Mouse (Mus musculus): Measurements from ENCODE around the gene Acvrl1. TPM values are rescaled to one million over a fixed set of nuclear protein-coding genes. Genes with fewer than 3 reads are reported as not detected.

Acvrl1 gene
- polyA plus RNA-seq, 1 experiment from 2014 or later, result 15.6 TPM

GRCm38 (mm10) chr15:101163854-101164253 lies 35.5 kb downstream of the Acvrl1 start:
- no peak overlapping the region; the same call in 1 of the 2 replicates for H3K4me2 ChIP-seq (replicated peaks; ENCODE audit: low read depth, low read length)
- H3K36me3 ChIP-seq (ENCODE audit: control insufficient read depth, insufficient read depth, low read length), result no peaks in the 10 kb centered on the region
- H3K4me1 ChIP-seq (ENCODE audit: control insufficient read depth, insufficient read depth, low read length), result peaks cover 28% of the 10 kb centered on the region
- ATAC-seq (ENCODE audit: insufficient number of reproducible peaks, insufficient read depth, low FRiP score, low read depth), result no peak
- H3K9ac ChIP-seq (replicated peaks; ENCODE audit: low read depth, low read length), result no peak overlapping the region
- H3K4me3 ChIP-seq (ENCODE audit: low read depth, low read length), result no peak overlapping the region
- H3K27me3 ChIP-seq (ENCODE audit: control insufficient read depth, insufficient read depth, low read length), result no peaks in the 10 kb centered on the region
- 58% methylated on average over 5 of the region's 5 CpGs for WGBS
- peak overlapping the region; percentile 66 for H3K27ac ChIP-seq (ENCODE audit: low read length)
- no peaks in the 10 kb centered on the region for H3K9me3 ChIP-seq (ENCODE audit: control insufficient read depth, low read depth, low read length)

- no peaks in the 10 kb centered on the region for H3K27me3 ChIP-seq (ENCODE audit: control insufficient read depth, insufficient read depth, low read length)
- H3K4me2 ChIP-seq (replicated peaks; ENCODE audit: low read depth, low read length), result no peak overlapping the region
- ATAC-seq (ENCODE audit: insufficient number of reproducible peaks, insufficient read depth, low FRiP score, low read depth), result peak; percentile 58
- H3K9ac ChIP-seq (replicated peaks; ENCODE audit: low read depth, low read length), result no peak overlapping the region
- H3K27ac ChIP-seq (ENCODE audit: low read length), result peak overlapping the region; percentile 66
- H3K9me3 ChIP-seq (ENCODE audit: control insufficient read depth, low read depth, low read length), result no peaks in the 10 kb centered on the region
- H3K4me3 ChIP-seq (ENCODE audit: low read depth, low read length), result no peak overlapping the region
- H3K4me1 ChIP-seq (ENCODE audit: control insufficient read depth, insufficient read depth, low read length), result peaks cover 28% of the 10 kb centered on the region
- 59% methylated on average over 5 of the region's 5 CpGs for WGBS
- H3K36me3 ChIP-seq (ENCODE audit: control insufficient read depth, insufficient read depth, low read length), result no peaks in the 10 kb centered on the region
Measured at GRCm38 (mm10) chr15:101164291-101164690, 36.0 kb downstream of the Acvrl1 start.

GRCm38 (mm10) chr15:101165658-101166437 lies 37.5 kb downstream of the Acvrl1 start:
- no peaks in the 10 kb centered on the region for H3K27me3 ChIP-seq (ENCODE audit: control insufficient read depth, insufficient read depth, low read length)
- H3K27ac ChIP-seq (ENCODE audit: low read length), result 0 out of 2 replicates have a peak overlapping the region, but pooled peaks have one; percentile 21
- H3K9me3 ChIP-seq (ENCODE audit: control insufficient read depth, low read depth, low read length), result no peaks in the 10 kb centered on the region
- no peak overlapping the region for H3K4me3 ChIP-seq (ENCODE audit: low read depth, low read length)
- whole genome bisulfite sequencing, result 61% methylated on average over 16 of the region's 16 CpGs
- H3K4me1 ChIP-seq (ENCODE audit: control insufficient read depth, insufficient read depth, low read length), result peaks cover 28% of the 10 kb centered on the region
- H3K9ac ChIP-seq (replicated peaks; ENCODE audit: low read depth, low read length), result no peak overlapping the region
- ATAC-seq (ENCODE audit: insufficient number of reproducible peaks, insufficient read depth, low FRiP score, low read depth), result no peak
- H3K4me2 ChIP-seq (replicated peaks; ENCODE audit: low read depth, low read length), result no peak overlapping the region
- no peaks in the 10 kb centered on the region for H3K36me3 ChIP-seq (ENCODE audit: control insufficient read depth, insufficient read depth, low read length)

GRCm38 (mm10) chr15:101167553-101167952 lies 39.2 kb downstream of the Acvrl1 start:
- Histone ChIP-seq H3K36me3 (ENCODE audit: control insufficient read depth, insufficient read depth, low read length) (no peaks in the 10 kb centered on the region), H3K27ac (ENCODE audit: low read length) (no peak overlapping the region), H3K4me2 (replicated peaks; ENCODE audit: low read depth, low read length) (no peak overlapping the region), H3K27me3 (ENCODE audit: control insufficient read depth, insufficient read depth, low read length) (no peaks in the 10 kb centered on the region), H3K4me3 (ENCODE audit: low read depth, low read length) (no peak overlapping the region), H3K9me3 (ENCODE audit: control insufficient read depth, low read depth, low read length) (no peaks in the 10 kb centered on the region), H3K4me1 (ENCODE audit: control insufficient read depth, insufficient read depth, low read length) (peaks cover 24% of the 10 kb centered on the region), H3K9ac (replicated peaks; ENCODE audit: low read depth, low read length) (no peak overlapping the region)
- no peak for ATAC-seq (ENCODE audit: insufficient number of reproducible peaks, insufficient read depth, low FRiP score, low read depth)
- 43% methylated on average over 11 of the region's 11 CpGs for WGBS

- Histone ChIP-seq H3K4me3 (ENCODE audit: low read depth, low read length) (no peak overlapping the region), H3K36me3 (ENCODE audit: control insufficient read depth, insufficient read depth, low read length) (no peaks in the 10 kb centered on the region), H3K4me1 (ENCODE audit: control insufficient read depth, insufficient read depth, low read length) (peaks cover 9% of the 10 kb centered on the region), H3K4me2 (replicated peaks; ENCODE audit: low read depth, low read length) (no peak overlapping the region), H3K27me3 (ENCODE audit: control insufficient read depth, insufficient read depth, low read length) (no peaks in the 10 kb centered on the region), H3K9ac (replicated peaks; ENCODE audit: low read depth, low read length) (no peak overlapping the region), H3K9me3 (ENCODE audit: control insufficient read depth, low read depth, low read length) (no peaks in the 10 kb centered on the region), H3K27ac (ENCODE audit: low read length) (peak overlapping the region; percentile 27; the same call in 1 of the 2 replicates)
- ATAC-seq (ENCODE audit: insufficient number of reproducible peaks, insufficient read depth, low FRiP score, low read depth), result no peak
- WGBS, result 83% methylated on average over 5 of the region's 5 CpGs
Measured at GRCm38 (mm10) chr15:101169910-101170309, 41.6 kb downstream of the Acvrl1 start.

- Histone ChIP-seq H3K9me3 (ENCODE audit: control insufficient read depth, low read depth, low read length) (no peaks in the 10 kb centered on the region), H3K4me3 (ENCODE audit: low read depth, low read length) (no peak overlapping the region), H3K9ac (replicated peaks; ENCODE audit: low read depth, low read length) (no peak overlapping the region), H3K4me1 (ENCODE audit: control insufficient read depth, insufficient read depth, low read length) (peaks cover 10% of the 10 kb centered on the region; the same call in 1 of the 2 replicates), H3K4me2 (replicated peaks; ENCODE audit: low read depth, low read length) (no peak overlapping the region), H3K36me3 (ENCODE audit: control insufficient read depth, insufficient read depth, low read length) (no peaks in the 10 kb centered on the region), H3K27ac (ENCODE audit: low read length) (peak overlapping the region; percentile 27; the same call in 1 of the 2 replicates), H3K27me3 (ENCODE audit: control insufficient read depth, insufficient read depth, low read length) (no peaks in the 10 kb centered on the region)
- 71% methylated on average over 10 of the region's 10 CpGs for WGBS
- no peak for ATAC-seq (ENCODE audit: insufficient number of reproducible peaks, insufficient read depth, low FRiP score, low read depth)
Measured at GRCm38 (mm10) chr15:101170413-101170980, 42.2 kb downstream of the Acvrl1 start.

- Histone ChIP-seq H3K9me3 (ENCODE audit: control insufficient read depth, low read depth, low read length) (no peaks in the 10 kb centered on the region), H3K9ac (replicated peaks; ENCODE audit: low read depth, low read length) (no peak overlapping the region), H3K27ac (ENCODE audit: low read length) (no peak overlapping the region), H3K4me3 (ENCODE audit: low read depth, low read length) (no peak overlapping the region), H3K36me3 (ENCODE audit: control insufficient read depth, insufficient read depth, low read length) (no peaks in the 10 kb centered on the region), H3K27me3 (ENCODE audit: control insufficient read depth, insufficient read depth, low read length) (no peaks in the 10 kb centered on the region), H3K4me2 (replicated peaks; ENCODE audit: low read depth, low read length) (no peak overlapping the region), H3K4me1 (ENCODE audit: control insufficient read depth, insufficient read depth, low read length) (peaks cover 11% of the 10 kb centered on the region)
- no peak for ATAC-seq (ENCODE audit: insufficient number of reproducible peaks, insufficient read depth, low FRiP score, low read depth)
- WGBS, result 83% methylated on average over 4 of the region's 4 CpGs
Measured at GRCm38 (mm10) chr15:101171272-101171671, 43.0 kb downstream of the Acvrl1 start.

GRCm38 (mm10) chr15:101172016-101172415 lies 43.7 kb downstream of the Acvrl1 start:
- Histone ChIP-seq H3K9me3 (ENCODE audit: control insufficient read depth, low read depth, low read length) (no peaks in the 10 kb centered on the region), H3K27me3 (ENCODE audit: control insufficient read depth, insufficient read depth, low read length) (no peaks in the 10 kb centered on the region), H3K9ac (replicated peaks; ENCODE audit: low read depth, low read length) (no peak overlapping the region), H3K4me1 (ENCODE audit: control insufficient read depth, insufficient read depth, low read length) (peaks cover 16% of the 10 kb centered on the region), H3K36me3 (ENCODE audit: control insufficient read depth, insufficient read depth, low read length) (no peaks in the 10 kb centered on the region), H3K4me3 (ENCODE audit: low read depth, low read length) (no peak overlapping the region), H3K4me2 (replicated peaks; ENCODE audit: low read depth, low read length) (no peak overlapping the region), H3K27ac (ENCODE audit: low read length) (no peak overlapping the region)
- 80% methylated on average over 2 of the region's 2 CpGs for WGBS
- ATAC-seq (ENCODE audit: insufficient number of reproducible peaks, insufficient read depth, low FRiP score, low read depth), result no peak
